Comparison of ENCODE assay signal across 18 mouse cellular contexts in genomic region chr1:36665165-36665723, GRCm38 (mm10). TPM values are rescaled to one million over a fixed set of nuclear protein-coding genes. Genes with fewer than 3 reads are reported as not detected.
DNase-seq lines count a peak whose midpoint lies in the region; ATAC-seq lines count a peak whose summit lies in the region.
"Had no signal": no experiment of that assay in that cellular context is flagged by ENCODE, and none has a peak within 500 bp of the region (broad histone marks: within the 10 kb centered on the region; RNA-seq: fewer than 3 reads in every experiment).

No protein-coding gene starts in this region.

- H3K27me3 ChIP-seq in embryonic facial prominence, embryonic 14.5 days (replicated peaks; ENCODE audit: control insufficient read depth, insufficient read depth, low read length): no peaks in the 10 kb centered on the region
- no peaks in the 10 kb centered on the region for H3K27me3 ChIP-seq in embryonic facial prominence, embryonic 10.5 days (replicated peaks; ENCODE audit: low read depth, poor library complexity, severe bottlenecking)
- H3K27me3 ChIP-seq: embryonic facial prominence, embryonic 12.5 days; neural tube, embryonic 13.5 days had no signal

- H3K27ac ChIP-seq in embryonic facial prominence, embryonic 14.5 days (replicated peaks; ENCODE audit: low read depth, low read length): no peak overlapping the region
- no peak overlapping the region for H3K27ac ChIP-seq in embryonic facial prominence, embryonic 10.5 days (replicated peaks)
- H3K27ac ChIP-seq: embryonic facial prominence, embryonic 12.5 days; heart, adult 2 months; hindbrain, postnatal 0 days; macrophage; neural tube, embryonic 13.5 days had no signal

- no peak overlapping the region for H3K9ac ChIP-seq in embryonic facial prominence, embryonic 14.5 days (ENCODE audit: low read depth, low read length)
- H3K9ac ChIP-seq: embryonic facial prominence, embryonic 12.5 days; neural tube, embryonic 13.5 days had no signal

- no peaks in the 10 kb centered on the region for H3K36me3 ChIP-seq in embryonic facial prominence, embryonic 14.5 days (ENCODE audit: control insufficient read depth, insufficient read depth, low read length)
- H3K36me3 ChIP-seq in embryonic facial prominence, embryonic 10.5 days (replicated peaks): no peaks in the 10 kb centered on the region
- H3K36me3 ChIP-seq: embryonic facial prominence, embryonic 12.5 days; neural tube, embryonic 13.5 days had no signal

- ATAC-seq in embryonic facial prominence, embryonic 14.5 days (ENCODE audit: low read depth): peak; percentile 51; the same call in 1 of the 2 replicates
- ATAC-seq: forebrain, embryonic 14.5 days; hindbrain, postnatal 0 days; midbrain, embryonic 16.5 days had no signal

- WGBS in embryonic facial prominence, embryonic 14.5 days: 74% methylated on average over 11 of the region's 11 CpGs
- 77% methylated on average over 11 of the region's 11 CpGs for WGBS in embryonic facial prominence, embryonic 10.5 days

- no peak overlapping the region for H3K4me3 ChIP-seq in embryonic facial prominence, embryonic 14.5 days (ENCODE audit: low read depth, low read length)
- H3K4me3 ChIP-seq in embryonic facial prominence, embryonic 10.5 days: no peak overlapping the region
- H3K4me3 ChIP-seq: embryonic facial prominence, embryonic 12.5 days; heart, adult 2 months; neural tube, embryonic 13.5 days had no signal

- no peak overlapping the region for H3K4me2 ChIP-seq in embryonic facial prominence, embryonic 14.5 days (ENCODE audit: low read depth, low read length)
- H3K4me2 ChIP-seq: embryonic facial prominence, embryonic 12.5 days; liver, embryonic 11.5 days; neural tube, embryonic 13.5 days had no signal

- peak; percentile 49 for DNase-seq in embryonic facial prominence, embryonic 14.5 days (ENCODE audit: low spot score)
- DNase-seq in embryonic facial prominence, embryonic 10.5 days (ENCODE audit: low spot score): no peak
- peak; percentile 17 for DNase-seq in lung, postnatal 10 days
- DNase-seq in lung, postnatal 14 days: no peak
- DNase-seq in kidney, postnatal 14 days: peak; percentile 24
- no peak for DNase-seq in cerebellum, postnatal 4 days (ENCODE audit: low spot score in 2 of 2)
- no peak for DNase-seq in testis, postnatal 14 days (ENCODE audit: low spot score)
- no peak for DNase-seq in cerebellum, adult 18-20 months
- DNase-seq: heart, adult 2 months; thymus, adult 18-20 months had no signal

- H3K4me1 ChIP-seq in embryonic facial prominence, embryonic 14.5 days (ENCODE audit: control insufficient read depth, insufficient read depth, low read length): no peaks in the 10 kb centered on the region
- H3K4me1 ChIP-seq in embryonic facial prominence, embryonic 10.5 days: no peaks in the 10 kb centered on the region
- H3K4me1 ChIP-seq: neural tube, embryonic 13.5 days had no signal

- H3K9me3 ChIP-seq in embryonic facial prominence, embryonic 14.5 days (ENCODE audit: control insufficient read depth, low read length): no peaks in the 10 kb centered on the region
- H3K9me3 ChIP-seq in embryonic facial prominence, embryonic 10.5 days: no peaks in the 10 kb centered on the region
- H3K9me3 ChIP-seq: embryonic facial prominence, embryonic 12.5 days; neural tube, embryonic 13.5 days had no signal

RNA-seq across cellular contexts. Expression of gene Fam178b, which starts 17.7 kb away (rescaled TPM):
- 1.0 and 1.6 TPM in 2 replicates for polyA plus RNA-seq in embryonic facial prominence, embryonic 14.5 days (2014; fragmentation: Nextera tagmentation; extraction: Ambion mirVana)
- 0.57 and 0.65 TPM in 2 replicates for polyA plus RNA-seq in embryonic facial prominence, embryonic 10.5 days (2016; fragmentation: Nextera tagmentation; extraction: Ambion mirVana)
- polyA plus RNA-seq: forebrain, embryonic 14.5 days; macrophage had no signal

RNA-seq across cellular contexts. Expression of gene Cox5b, which starts 26.0 kb away (rescaled TPM):
- polyA plus RNA-seq in embryonic facial prominence, embryonic 14.5 days (2014; fragmentation: Nextera tagmentation; extraction: Ambion mirVana): 579 and 661 TPM in 2 replicates
- polyA plus RNA-seq in embryonic facial prominence, embryonic 10.5 days (2016; fragmentation: Nextera tagmentation; extraction: Ambion mirVana): 515 and 522 TPM in 2 replicates

RNA-seq across cellular contexts. Expression of gene 4933424G06Rik, which starts 44.7 kb away (rescaled TPM):
- polyA plus RNA-seq in embryonic facial prominence, embryonic 14.5 days (2014; fragmentation: Nextera tagmentation; extraction: Ambion mirVana): not detected in 2 replicates
- not detected in 2 replicates for polyA plus RNA-seq in embryonic facial prominence, embryonic 10.5 days (2016; fragmentation: Nextera tagmentation; extraction: Ambion mirVana)
- polyA plus RNA-seq: embryonic facial prominence, embryonic 12.5 days; forebrain, embryonic 14.5 days; heart, adult 2 months; liver, embryonic 11.5 days; macrophage; spleen, adult 2 months had no signal

RNA-seq across cellular contexts. Expression of gene Actr1b, which starts 49.0 kb away (rescaled TPM):
- 92.7 and 96.4 TPM in 2 replicates for polyA plus RNA-seq in embryonic facial prominence, embryonic 14.5 days (2014; fragmentation: Nextera tagmentation; extraction: Ambion mirVana)
- polyA plus RNA-seq in embryonic facial prominence, embryonic 10.5 days (2016; fragmentation: Nextera tagmentation; extraction: Ambion mirVana): 137 and 141 TPM in 2 replicates

Comparison
In these comparisons a context has a peak if more than half of its experiments do, and no peak if none do; other contexts are left out.
1. DNase-seq: peak in embryonic facial prominence, embryonic 14.5 days (single experiment), lung, postnatal 10 days (single experiment) and kidney, postnatal 14 days (single experiment); none in embryonic facial prominence, embryonic 10.5 days (single experiment), lung, postnatal 14 days (single experiment), cerebellum, postnatal 4 days (0 of 2), testis, postnatal 14 days (single experiment) and cerebellum, adult 18-20 months (0 of 2).